Mouse (Mus musculus) 3134 (cell line): ENCODE results near the gene Iqsec1.

Source experiments
- DNase-seq: peaks from one replicate; pipeline ENCODE4 v3.0.0-alpha.2; 2011; ENCODE audit warnings: low spot score; ENCODE audit not compliant: insufficient read length; ENCODE audit errors: extremely low read depth

Iqsec1 gene

DNA sequence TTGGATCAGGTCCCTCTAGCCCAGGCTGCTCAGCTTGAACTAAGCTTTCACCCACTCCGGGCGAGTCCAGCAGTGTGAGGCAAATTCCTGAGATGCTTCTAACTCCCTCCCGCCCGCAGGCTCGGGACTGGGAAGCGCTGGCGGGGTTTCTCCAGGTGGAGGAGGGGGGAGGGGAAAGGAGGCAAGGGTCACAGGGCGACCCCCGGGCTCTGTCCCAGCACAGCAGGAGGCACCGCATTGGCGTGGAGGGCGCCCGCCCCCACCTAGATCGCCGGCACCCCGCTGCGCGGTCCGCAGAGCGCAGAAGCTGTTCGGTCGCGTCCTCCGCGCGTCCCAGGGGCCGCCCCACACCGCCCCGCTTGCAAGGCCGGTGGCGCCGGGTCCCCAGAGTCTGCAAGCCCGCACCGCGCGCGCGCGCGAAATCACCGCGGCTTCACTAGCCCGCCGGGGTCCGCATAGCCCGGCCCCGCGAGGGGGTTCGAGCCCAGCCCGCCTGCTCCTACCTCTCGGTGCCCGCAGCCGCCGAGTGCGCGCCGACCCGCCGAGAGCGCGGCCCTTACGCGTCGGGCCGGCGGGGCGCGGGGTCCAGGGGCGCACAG is 252.3 kb downstream of the Iqsec1 start:
- DNase-seq, result peak; percentile 64

DNA sequence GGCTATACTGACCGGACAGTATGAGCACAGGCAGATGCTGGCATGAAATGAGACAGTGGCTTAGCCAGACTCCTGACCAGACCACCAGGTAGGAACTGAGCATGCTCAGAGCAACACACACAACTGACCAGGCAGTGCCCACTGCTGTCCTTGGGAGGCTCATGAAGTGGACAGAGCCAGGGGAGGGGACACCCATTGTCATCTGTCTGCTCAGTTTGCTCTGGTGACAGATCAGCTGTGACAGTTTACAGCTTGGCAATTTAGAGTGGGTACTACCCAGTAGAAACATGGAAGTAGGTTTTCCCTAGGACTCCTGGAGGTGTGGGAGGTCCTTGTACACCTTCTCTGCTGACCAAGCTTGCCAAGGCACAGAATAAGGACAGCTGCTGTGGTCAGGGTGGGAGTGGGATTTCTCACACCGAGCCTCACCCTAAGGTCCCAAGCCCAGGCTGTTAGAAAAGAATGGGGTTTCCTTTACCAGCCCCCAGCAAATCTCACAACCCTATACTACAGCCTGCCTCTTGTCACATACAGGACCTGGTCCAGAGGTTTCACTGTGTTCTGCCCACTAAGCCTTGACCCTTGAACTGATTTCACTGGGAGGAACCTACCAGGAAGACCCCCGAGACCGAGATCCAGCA is 253.0 kb downstream of the Iqsec1 start:
- no peak for DNase-seq

DNA sequence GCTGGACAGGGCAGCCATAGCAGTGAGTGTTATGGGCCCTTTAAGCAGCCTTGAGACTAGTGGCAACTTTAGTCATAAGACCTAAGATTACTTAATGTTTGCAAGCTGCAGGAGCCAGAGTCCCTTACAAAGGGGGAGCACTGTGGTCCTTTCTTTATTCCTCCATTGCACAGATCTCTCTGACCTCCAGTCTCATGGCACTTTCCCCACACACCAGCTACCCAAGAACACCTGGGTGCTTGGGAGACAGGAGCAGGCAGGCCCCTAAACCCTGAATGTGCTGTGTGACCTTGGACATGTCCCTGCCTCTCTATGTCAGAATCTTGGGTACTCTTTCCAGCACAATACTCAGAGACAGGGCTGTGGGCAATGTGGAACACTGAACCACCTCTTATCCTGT is 253.7 kb downstream of the Iqsec1 start:
- no peak for DNase-seq

DNA sequence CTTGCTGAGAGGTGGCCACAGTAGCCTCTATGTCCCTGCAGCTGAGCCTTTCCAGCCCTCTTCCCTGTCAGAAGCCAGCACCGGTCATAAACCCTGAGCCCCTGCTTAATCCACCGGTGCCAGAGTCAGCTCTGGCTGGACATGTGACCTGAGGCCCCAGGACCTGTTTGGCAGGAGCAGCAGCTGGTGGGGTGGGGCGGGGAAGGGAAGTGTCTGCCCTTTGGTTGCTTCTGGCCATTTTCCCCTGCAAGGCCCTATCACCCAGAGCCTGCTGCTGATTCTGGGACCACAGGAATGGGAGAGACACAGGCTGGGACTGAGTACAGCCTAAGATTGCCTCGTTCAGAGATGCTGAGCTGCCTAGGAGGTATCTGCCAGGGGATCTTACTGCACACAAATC is 257.2 kb downstream of the Iqsec1 start:
- peak; percentile 20 for DNase-seq

DNA sequence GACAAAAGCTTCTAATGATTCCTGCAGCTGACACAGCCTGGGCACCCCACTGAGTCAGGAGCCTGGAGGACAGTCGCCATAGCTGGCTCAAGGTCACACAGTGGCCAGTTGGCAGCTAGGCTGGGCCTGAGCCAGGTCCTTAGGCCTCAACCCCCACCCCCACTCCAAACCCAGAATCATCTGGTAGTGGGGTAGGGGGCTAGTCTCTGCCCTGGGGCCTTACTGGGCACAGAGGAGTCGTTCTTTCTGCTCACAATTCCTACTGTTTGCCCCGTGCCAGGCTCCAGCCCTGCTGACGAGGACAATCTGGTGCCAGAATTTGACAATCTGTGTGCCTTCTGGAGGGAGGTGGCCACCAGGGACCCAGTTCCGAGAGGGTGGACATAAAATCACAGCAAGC is 258.7 kb downstream of the Iqsec1 start:
- no peak for DNase-seq

DNA sequence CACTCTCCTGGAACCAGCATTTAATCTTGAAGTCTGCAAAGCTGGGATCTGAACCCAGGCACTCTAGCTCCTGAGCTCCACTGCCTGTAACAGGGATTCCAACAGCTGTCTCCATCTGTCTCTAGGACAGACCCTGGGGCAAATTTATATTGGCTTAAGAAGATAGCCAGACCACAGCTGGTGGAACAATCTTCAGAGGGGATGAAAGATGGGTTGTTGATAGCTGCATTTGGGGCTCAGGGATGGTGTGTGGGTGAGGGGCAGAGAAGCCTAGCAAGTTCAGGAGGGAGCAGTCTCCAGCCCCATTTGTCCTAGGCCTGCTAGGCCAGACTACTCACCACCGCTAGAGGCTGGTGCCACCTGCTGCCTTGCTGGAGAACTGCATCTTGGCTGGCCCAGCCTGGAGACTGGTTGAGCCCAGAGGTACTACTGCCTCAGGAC is 260.0 kb downstream of the Iqsec1 start:
- no peak for DNase-seq

DNA sequence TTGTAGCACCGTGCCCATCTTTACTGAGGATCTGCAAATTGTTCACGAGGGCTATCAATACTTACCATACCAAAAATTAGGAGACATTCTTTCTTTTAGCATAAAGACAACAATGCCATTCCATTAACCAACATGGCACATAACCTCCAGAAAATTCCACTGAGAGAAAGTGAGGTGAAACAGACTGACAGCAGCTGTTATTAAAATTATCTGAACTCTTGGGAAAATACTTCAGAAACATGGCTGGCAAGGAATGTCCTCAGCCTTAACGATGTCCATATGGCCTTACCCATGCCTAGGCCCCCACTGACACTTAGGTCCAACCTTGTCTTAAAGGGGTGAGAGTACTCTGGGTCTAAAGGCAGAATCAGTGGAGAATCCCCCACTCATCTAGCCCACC is 260.7 kb downstream of the Iqsec1 start:
- DNase-seq, result no peak

DNA sequence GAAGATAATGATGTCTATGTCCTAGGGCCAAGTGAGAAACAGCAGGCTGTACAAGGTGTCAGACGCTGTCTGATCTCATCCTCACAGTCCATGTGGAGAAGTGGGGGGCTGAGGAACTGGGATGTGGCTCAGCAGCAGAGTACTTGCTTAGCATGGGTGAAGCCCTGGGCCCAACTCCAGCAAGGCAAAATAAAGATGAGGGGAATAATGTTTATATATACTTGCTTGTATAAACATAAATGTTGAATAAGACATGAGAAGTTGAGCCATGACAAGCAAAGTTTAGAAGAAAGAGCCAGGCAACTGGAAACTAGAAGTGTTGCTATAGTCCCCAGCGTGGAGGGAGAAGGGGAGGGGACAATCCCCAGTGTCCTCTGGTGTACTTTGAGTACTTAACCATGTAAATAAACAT is 261.8 kb downstream of the Iqsec1 start:
- no peak for DNase-seq

DNA sequence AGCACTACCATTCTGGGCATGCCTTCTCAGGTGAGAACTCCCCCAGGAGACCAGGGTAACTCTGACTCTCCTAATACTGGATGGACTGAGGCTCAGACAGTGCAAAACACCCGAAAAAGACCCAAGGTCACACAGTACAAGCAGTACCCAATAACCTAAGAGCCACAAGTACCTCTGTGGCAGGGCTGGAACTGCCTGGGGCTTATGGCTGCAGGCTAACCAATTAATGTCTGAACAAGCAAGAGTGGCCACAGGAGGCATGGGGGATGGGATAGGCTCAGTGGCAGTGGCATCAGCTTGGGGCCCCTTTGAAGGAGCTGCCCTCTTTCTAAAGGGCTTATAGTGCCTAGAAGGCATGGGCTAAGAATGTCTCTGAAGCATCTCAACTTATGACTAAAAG is 263.0 kb downstream of the Iqsec1 start:
- no peak for DNase-seq

DNA sequence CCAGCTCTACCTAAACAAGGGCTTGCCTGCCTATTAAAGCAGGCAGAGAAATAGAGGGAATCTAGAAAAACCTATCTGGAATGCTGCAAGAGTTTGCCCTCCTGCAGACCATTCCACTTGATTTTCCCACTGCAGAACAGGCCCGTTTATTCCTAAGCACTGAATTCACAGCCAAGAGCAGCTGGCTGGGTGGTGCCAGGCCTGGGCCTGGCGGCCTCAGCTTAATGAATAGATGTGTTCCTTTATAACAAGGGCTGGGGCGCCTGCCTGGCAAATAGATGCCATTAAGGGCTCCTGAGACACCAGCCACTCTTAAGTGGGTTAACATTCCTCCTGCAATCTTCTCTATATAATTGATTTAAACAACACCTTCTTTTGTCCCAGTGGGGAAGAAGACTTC is 265.5 kb downstream of the Iqsec1 start:
- DNase-seq, result no peak

DNA sequence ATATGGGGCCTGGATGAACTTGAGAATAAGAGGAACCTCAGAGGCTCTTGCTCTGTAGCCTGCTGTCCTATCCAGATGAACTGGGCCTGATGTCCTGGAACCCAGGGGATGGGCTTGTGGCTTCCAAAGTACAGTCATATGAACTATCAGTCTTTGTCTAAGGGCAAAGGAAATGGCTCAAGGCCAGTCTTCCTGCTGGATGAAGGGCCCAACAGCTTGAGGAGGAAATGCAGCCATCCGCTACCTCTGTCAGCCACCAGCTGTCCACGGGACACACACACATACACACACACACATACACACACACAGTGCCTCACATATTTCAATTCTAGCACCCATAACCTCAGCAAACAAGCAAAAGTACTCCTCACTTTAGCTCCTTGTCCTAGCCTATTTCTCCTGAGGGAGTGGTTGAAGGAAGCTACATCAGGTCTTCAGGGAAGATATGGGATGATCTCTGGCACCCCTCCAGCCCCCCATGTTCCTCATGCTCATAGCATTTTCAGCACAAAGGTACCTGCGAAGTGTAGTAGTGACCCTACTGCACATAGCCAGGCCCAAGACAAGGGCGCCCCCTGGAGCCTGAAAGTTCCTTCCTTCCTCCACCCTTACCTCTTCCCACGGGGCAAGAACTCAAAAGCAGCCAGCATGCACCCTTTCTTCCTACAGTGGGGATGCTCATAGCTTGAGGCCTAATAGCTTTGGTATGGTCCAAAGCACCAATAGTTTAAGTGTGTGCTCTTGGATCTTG is 267.3 kb downstream of the Iqsec1 start:
- no peak for DNase-seq

DNA sequence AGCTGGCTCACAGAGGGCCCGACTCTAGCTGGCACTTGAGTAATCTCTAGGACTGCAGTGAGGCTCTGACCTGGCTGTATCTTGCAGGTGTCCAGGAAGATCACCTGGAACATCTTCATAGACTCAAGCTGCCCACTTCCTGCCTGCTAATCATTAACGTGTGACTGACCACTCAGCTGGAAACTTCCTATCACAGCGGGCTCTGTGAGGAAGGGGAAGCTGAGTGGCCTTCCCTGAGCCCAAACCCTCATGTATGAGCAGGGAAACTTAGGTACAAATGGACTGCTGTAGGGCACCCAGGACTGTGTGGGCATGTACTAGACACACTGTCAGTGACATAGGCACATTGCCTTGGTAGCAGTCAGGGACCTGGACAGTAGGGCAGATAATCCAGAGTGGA is 268.3 kb downstream of the Iqsec1 start:
- DNase-seq, result no peak

DNA sequence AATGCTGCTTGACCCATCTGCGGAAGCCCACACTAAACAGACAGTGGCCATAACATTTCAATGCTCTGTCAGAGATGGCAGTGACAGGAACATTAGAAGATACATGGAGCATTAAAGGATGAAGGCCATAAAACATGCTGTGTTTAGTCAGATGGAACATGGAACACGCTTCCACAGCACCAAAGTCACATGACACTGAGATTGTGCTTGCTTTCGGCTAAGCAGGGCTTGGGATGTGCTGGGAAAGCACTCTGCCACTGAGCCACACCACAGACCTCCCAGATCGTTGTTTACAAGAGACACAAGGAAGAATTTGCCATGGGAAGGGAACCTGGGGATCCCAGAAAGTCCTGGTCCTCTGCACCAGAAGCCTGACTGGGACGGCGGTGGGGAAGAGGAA is 269.1 kb downstream of the Iqsec1 start:
- DNase-seq, result no peak

DNA sequence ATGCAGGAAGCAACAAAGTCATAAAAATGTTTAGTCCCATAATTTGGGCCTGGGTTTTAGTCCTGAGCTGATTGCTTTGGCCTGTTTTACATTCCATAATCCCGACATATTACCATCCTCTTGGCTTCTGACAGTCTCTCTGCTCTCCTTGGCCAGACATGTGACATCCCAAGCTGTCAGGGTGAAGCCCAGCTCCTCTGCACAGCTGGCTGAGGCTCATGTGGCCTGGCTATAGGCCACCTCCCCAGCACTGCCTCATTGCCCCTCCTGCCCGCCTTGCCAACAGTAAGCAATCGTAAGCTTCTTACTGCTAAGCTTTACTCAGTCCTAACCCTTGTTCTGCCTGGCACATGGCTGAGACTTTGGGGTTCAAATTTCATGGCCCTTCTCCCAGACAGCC is 270.0 kb downstream of the Iqsec1 start:
- DNase-seq, result peak; percentile 34

DNA sequence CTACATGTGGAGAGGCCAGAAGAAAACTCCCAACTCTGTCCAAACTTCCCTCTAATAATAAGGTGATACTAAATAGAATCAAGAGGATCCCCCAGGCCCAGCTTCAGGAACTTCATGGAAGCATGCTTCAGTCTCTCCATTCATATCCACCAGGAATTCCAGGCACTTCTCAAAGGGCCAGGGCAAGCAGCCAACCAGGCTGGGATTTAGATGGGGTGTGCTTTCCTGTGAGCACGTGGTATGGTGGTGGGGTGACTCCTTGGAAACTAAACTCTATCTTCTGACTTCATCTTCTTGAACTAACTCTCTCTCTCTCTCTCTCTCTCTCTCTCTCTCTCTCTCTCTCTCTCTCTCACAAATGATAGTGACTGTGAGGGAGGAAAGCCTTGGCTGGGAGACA is 270.8 kb downstream of the Iqsec1 start:
- no peak for DNase-seq

DNA sequence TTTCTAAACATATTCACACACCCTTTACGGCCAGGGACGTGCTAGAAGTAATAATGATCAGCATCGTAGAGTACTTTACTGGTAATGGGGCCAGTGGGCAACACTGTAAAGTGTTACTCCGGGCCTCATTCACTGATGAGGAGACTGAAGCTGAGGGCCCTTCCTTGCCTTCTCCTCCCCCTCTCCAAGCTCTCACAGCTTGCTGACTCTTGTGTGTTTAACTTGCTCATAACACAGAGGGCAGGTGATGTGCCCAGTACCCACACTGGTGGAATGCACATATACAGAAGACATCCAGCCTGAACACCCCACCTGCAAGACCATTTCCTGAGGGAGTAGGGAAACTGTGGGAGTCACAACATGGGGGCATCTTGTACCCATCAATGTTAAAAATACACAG is 271.6 kb downstream of the Iqsec1 start:
- no peak for DNase-seq

DNA sequence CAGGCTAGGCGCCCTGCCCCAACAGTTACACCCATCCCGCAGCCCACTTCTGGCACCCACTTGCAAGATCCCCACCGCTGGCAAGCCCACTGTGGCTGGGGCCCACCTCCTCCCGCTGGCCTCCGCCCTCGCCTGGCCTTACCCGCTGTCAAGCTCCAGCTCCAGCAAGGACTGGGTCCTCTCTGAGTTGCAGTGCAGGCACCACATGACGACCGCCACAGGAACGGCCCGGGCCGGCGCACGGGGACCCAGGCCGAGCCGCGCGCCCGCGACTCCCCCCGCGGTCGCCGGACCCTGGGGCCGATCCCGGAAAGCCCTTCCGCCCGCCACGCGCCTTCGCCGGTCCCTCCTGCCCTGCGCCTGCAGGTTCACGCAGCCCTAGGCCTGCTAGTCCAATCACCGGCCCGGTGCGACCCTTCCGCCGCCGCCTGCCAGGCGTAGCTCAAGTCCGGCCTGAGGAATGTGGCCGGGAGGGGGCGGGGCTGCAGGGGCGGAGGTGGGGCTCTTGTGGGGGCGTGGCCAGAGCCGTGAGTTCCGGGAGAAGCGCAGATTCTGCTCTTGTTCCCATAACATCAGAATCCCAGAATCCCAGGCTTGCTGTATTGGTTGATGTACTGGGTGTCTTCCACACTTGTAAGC is 272.3 kb downstream of the Iqsec1 start:
- DNase-seq, result peak; percentile 87

DNA sequence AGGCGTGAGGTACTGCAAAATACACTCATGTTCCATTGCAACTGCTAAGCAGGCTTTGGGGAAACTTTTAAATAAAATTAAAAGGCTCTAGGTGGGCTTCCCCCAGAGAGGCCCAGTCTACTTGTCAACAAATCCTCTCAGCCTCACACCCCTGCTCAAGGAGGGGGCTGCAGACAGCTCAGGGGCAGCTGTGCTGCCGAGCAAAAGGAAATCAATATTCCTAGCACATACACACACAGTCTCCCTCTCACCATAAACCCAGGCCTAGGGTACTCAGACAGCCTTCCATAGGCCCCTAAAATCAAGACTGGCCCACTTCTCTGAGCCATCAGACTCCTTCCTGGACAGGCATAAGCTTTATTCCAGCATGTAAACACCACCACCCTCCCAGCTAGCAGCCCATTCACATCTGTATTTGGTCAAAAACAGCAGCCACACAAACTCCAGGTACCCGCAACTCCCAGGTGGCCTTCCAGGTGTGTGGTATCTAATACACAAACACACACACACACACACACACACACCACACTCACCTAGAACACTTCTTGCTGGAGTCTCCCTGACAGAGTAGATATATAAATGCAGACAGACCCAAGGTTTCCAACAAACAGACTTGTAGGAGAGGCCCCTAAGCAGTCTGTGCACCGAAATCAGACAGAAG is 273.1 kb downstream of the Iqsec1 start:
- DNase-seq, result no peak

DNA sequence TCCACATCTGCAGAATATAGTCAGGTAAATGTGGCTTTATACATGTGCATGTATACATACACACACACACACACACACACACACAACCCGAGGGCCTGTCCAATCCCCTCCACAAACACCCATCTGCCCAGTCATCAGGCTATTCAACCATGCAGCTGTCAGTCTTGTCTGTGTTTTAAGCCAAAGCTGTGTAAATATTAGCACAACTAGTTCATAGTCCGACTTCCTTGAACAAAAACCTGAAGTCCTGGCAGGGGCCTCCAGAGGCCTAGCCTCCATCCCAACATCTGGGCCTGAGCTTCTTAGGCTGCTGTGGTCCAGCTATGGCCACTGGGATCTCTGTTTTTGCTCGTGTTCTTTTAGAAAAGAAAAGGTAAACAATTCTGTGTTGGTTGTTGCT is 274.8 kb downstream of the Iqsec1 start:
- DNase-seq, result no peak

DNA sequence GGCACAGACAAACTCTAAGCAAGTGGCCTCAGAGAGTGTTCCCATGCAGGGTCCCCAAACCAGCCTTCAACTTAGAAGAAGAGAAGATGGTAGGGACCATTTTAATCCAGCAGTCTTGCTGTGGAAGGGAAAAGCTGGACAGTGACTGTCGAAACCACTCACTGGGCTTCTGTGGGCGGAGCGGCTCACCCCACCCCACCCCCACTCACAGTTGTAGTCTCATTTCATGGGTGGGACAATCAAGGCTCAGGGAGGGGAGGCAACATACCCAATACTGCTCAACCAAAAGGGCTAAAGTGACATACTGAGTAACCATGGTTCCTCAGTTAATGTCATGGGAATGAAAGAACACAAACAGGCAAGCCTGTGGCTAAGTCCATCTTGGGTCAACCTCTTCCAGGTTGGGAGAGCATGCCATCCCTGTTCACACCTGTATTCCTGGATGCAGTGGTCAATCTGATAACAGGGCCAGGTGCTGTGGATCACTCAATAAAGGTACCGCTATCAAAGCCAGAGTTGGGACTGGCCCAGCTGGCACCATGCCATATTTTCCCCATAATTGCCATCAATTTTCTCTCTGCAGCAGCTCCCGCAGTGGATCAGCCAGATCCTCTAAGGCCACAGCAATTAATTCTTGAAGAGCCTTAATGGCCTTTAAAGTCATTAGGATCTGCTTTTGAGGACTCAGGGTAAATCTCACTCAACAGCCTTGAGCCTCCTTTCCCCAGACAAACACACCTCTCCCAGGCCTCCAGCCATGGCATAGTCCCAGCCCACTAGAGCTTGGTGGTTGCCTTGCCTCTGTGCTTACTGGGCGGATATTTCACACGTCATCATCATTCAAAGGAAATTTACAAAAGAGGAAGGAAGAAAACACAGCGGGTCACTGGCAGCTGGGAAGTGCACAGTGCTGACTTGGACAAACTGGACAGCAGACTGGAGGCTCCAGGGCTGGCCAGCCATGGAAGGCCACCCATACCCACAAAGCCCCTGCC is 275.7 kb downstream of the Iqsec1 start:
- no peak for DNase-seq
